Mouse (Mus musculus): ENCODE results near the gene Slc9a8.

The Slc9a8 gene

GRCm38 (mm10) chr2:167486573-167486972, 65.1 kb downstream of the Slc9a8 start:
- no peak for DNase-seq

GRCm38 (mm10) chr2:167487551-167487950, 66.0 kb downstream of the Slc9a8 start:
- DNase-seq: no peak

- no peak for DNase-seq
Observed at GRCm38 (mm10) chr2:167487994-167488393, 66.5 kb downstream of the Slc9a8 start.

- no peak for DNase-seq
Observed at GRCm38 (mm10) chr2:167490813-167491525, 69.5 kb downstream of the Slc9a8 start.

GRCm38 (mm10) chr2:167491757-167492708, 70.5 kb downstream of the Slc9a8 start, which contains the start of gene Rnf114:
Rnf114 (plus strand) TSS chr2:167492645.
- peak; percentile 68 for DNase-seq

- DNase-seq: peak; percentile 95
Observed at GRCm38 (mm10) chr2:167492713-167493636, 71.5 kb downstream of the Slc9a8 start, which contains the start of gene Spata2. Spata2 (minus strand) TSS chr2:167492887.

- DNase-seq: no peak
Observed at GRCm38 (mm10) chr2:167496437-167496836, 74.9 kb downstream of the Slc9a8 start.

- peak; percentile 83 for DNase-seq
Observed at GRCm38 (mm10) chr2:167497272-167497671, 75.8 kb downstream of the Slc9a8 start.

GRCm38 (mm10) chr2:167502554-167503252, 81.2 kb downstream of the Slc9a8 start:
- DNase-seq: peak; percentile 39

GRCm38 (mm10) chr2:167503253-167503895, 81.9 kb downstream of the Slc9a8 start:
- DNase-seq: peak; percentile 98

- peak; percentile 80 for DNase-seq
Observed at GRCm38 (mm10) chr2:167503896-167504349, 82.4 kb downstream of the Slc9a8 start.

- DNase-seq: peak; percentile 36
Observed at GRCm38 (mm10) chr2:167505127-167505526, 83.6 kb downstream of the Slc9a8 start.

GRCm38 (mm10) chr2:167506546-167507260, 85.2 kb downstream of the Slc9a8 start:
- DNase-seq: no peak

- no peak for DNase-seq
Observed at GRCm38 (mm10) chr2:167507719-167508385, 86.3 kb downstream of the Slc9a8 start.

- DNase-seq: no peak
Observed at GRCm38 (mm10) chr2:167508569-167508968, 87.1 kb downstream of the Slc9a8 start.

- peak; percentile 50 for DNase-seq
Observed at GRCm38 (mm10) chr2:167510485-167510884, 89.0 kb downstream of the Slc9a8 start.

GRCm38 (mm10) chr2:167512365-167512764, 90.9 kb downstream of the Slc9a8 start:
- no peak for DNase-seq

- peak; percentile 41 for DNase-seq
Observed at GRCm38 (mm10) chr2:167512970-167513369, 91.5 kb downstream of the Slc9a8 start.

- DNase-seq: no peak
Observed at GRCm38 (mm10) chr2:167514641-167515040, 93.1 kb downstream of the Slc9a8 start.

- DNase-seq: no peak
Observed at GRCm38 (mm10) chr2:167515688-167516087, 94.2 kb downstream of the Slc9a8 start.
